Mouse (Mus musculus) intestine, postnatal 0 days (tissue): Measurements from ENCODE around the gene Sntb2. TPM values are rescaled to one million over a fixed set of nuclear protein-coding genes. Genes with fewer than 3 reads are reported as not detected.

Experiments
- ATAC-seq: fragments of 200-750 bp; cut with Nextera tagmentation; 2 replicates; pipeline ENCODE4 v1.8.0; 2017; ENCODE audit warnings: mild to moderate bottlenecking, moderate TSS enrichment, moderate library complexity
- H3K27ac ChIP-seq: fragments of 300-500 bp; sonication (generic); 2 replicates; pipeline ENCODE4 v1.5.1; 2014; ENCODE audit warnings: mild to moderate bottlenecking, low read depth, low read length, moderate library complexity
- H3K27me3 ChIP-seq: fragments of 300-500 bp; sonication (generic); replicated peaks from 2 replicates; pipeline ENCODE4 v1.6.1; 2014; ENCODE audit warnings: low read length, mixed read lengths; ENCODE audit not compliant: control insufficient read depth, insufficient read depth
- H3K36me3 ChIP-seq: fragments of 300-500 bp; sonication (generic); 2 replicates; pipeline ENCODE4 v1.6.1; 2014; ENCODE audit warnings: mild to moderate bottlenecking, moderate library complexity; ENCODE audit not compliant: control insufficient read depth, insufficient read depth
- H3K4me1 ChIP-seq: fragments of 300-500 bp; sonication (generic); replicated peaks from 2 replicates; pipeline ENCODE4 v1.6.1; 2014; ENCODE audit warnings: antibody characterized with exemption, low read length, mixed read lengths; ENCODE audit not compliant: control insufficient read depth, insufficient read depth
- H3K4me2 ChIP-seq: fragments of 300-500 bp; sonication (generic); replicated peaks from 2 replicates; pipeline ENCODE4 v1.6.1; 2014; ENCODE audit warnings: low read depth, mild to moderate bottlenecking, moderate library complexity
- H3K4me3 ChIP-seq: fragments of 300-500 bp; sonication (generic); 2 replicates; pipeline ENCODE4 v1.5.1; 2014; ENCODE audit warnings: low read depth, low read length
- H3K9ac ChIP-seq: fragments of 300-500 bp; sonication (generic); 2 replicates; pipeline ENCODE4 v1.6.1; 2014; ENCODE audit warnings: mild to moderate bottlenecking, low read depth, low read length
- H3K9me3 ChIP-seq: fragments of 300-500 bp; sonication (generic); 2 replicates; pipeline ENCODE4 v1.6.1; 2016; ENCODE audit warnings: mixed run types; ENCODE audit not compliant: control insufficient read depth
- CTCF ChIP-seq: sonication (generic); IDR thresholded peaks from 2 replicates; pipeline ENCODE4 v1.5.1; 2016; ENCODE audit warnings: low read depth, mild to moderate bottlenecking, control low read depth, antibody characterized with exemption, moderate library complexity
- WGBS: fragments of 180-500 bp; shearing (Covaris S2); extraction: QIAGEN DNeasy Blood & Tissue Kit; methylation state at CpG from one replicate; pipeline ENCODE4 v1.1.7; 2014; 5-methylcytosine and 5-hydroxymethylcytosine counted together
- polyA plus RNA-seq: library from polyadenylated mRNA; unstranded; fragments of >200 nt; fragmentation: Nextera tagmentation; extraction: Ambion mirVana; gene quantifications from 2 replicates; pipeline ENCODE4 v1.2.1, GENCODE M21; 2015

Sntb2 gene
- polyA plus RNA-seq, 1 experiment from 2014 or later, result 8.3 TPM

GRCm38 (mm10) chr8:106943874-106944418, 8.4 kb downstream of the Sntb2 start:
- Histone ChIP-seq H3K4me2 (no peak overlapping the region), H3K4me3 (no peak overlapping the region), H3K9me3 (no peaks in the 10 kb centered on the region), H3K27ac (no peak overlapping the region), H3K27me3 (no peaks in the 10 kb centered on the region), H3K9ac (no peak overlapping the region), H3K4me1 (no peaks in the 10 kb centered on the region), H3K36me3 (no peaks in the 10 kb centered on the region)
- WGBS, result 82% methylated on average over 3 of the region's 3 CpGs
- no peak for ATAC-seq
- TF ChIP-seq CTCF, result no peak

GRCm38 (mm10) chr8:106944756-106945155, 9.2 kb downstream of the Sntb2 start:
- no peak overlapping the region for H3K9ac ChIP-seq
- H3K27me3 ChIP-seq, result no peaks in the 10 kb centered on the region
- H3K4me3 ChIP-seq, result no peak overlapping the region
- WGBS, result 57% methylated on average over 3 of the region's 3 CpGs
- H3K4me2 ChIP-seq, result no peak overlapping the region
- no peak for ATAC-seq
- H3K36me3 ChIP-seq, result no peaks in the 10 kb centered on the region
- H3K4me1 ChIP-seq, result no peaks in the 10 kb centered on the region
- H3K27ac ChIP-seq, result no peak overlapping the region
- TF ChIP-seq CTCF, result no peak
- H3K9me3 ChIP-seq, result no peaks in the 10 kb centered on the region

GRCm38 (mm10) chr8:106948678-106949243, 13.2 kb downstream of the Sntb2 start:
- no peak overlapping the region for H3K4me3 ChIP-seq
- no peaks in the 10 kb centered on the region for H3K36me3 ChIP-seq
- no peaks in the 10 kb centered on the region for H3K4me1 ChIP-seq
- no peak for ATAC-seq
- 87% methylated on average over 3 of the region's 3 CpGs for WGBS
- no peaks in the 10 kb centered on the region for H3K27me3 ChIP-seq
- no peak overlapping the region for H3K4me2 ChIP-seq
- H3K27ac ChIP-seq, result no peak overlapping the region
- no peak for TF ChIP-seq CTCF
- no peak overlapping the region for H3K9ac ChIP-seq
- H3K9me3 ChIP-seq, result no peaks in the 10 kb centered on the region

GRCm38 (mm10) chr8:106951707-106952106, 16.2 kb downstream of the Sntb2 start:
- Histone ChIP-seq H3K4me3 (no peak overlapping the region), H3K4me2 (no peak overlapping the region), H3K4me1 (no peaks in the 10 kb centered on the region), H3K27ac (no peak overlapping the region), H3K9me3 (no peaks in the 10 kb centered on the region), H3K36me3 (no peaks in the 10 kb centered on the region), H3K27me3 (no peaks in the 10 kb centered on the region), H3K9ac (no peak overlapping the region)
- ATAC-seq, result no peak
- no peak for TF ChIP-seq CTCF
- WGBS, result 60% methylated on average over 4 of the region's 4 CpGs

GRCm38 (mm10) chr8:106953571-106953970, 18.0 kb downstream of the Sntb2 start:
- no peak for TF ChIP-seq CTCF
- H3K9me3 ChIP-seq, result no peaks in the 10 kb centered on the region
- H3K27me3 ChIP-seq, result no peaks in the 10 kb centered on the region
- no peaks in the 10 kb centered on the region for H3K4me1 ChIP-seq
- WGBS, result 55% methylated on average over 4 of the region's 4 CpGs
- no peak for ATAC-seq
- no peak overlapping the region for H3K9ac ChIP-seq
- no peak overlapping the region for H3K4me3 ChIP-seq
- no peaks in the 10 kb centered on the region for H3K36me3 ChIP-seq
- H3K27ac ChIP-seq, result no peak overlapping the region
- H3K4me2 ChIP-seq, result no peak overlapping the region

- no peaks in the 10 kb centered on the region for H3K4me1 ChIP-seq
- ATAC-seq, result no peak
- H3K9me3 ChIP-seq, result no peaks in the 10 kb centered on the region
- H3K27ac ChIP-seq, result no peak overlapping the region
- no peak overlapping the region for H3K9ac ChIP-seq
- no peak overlapping the region for H3K4me3 ChIP-seq
- 89% methylated on average over 3 of the region's 3 CpGs for WGBS
- no peak overlapping the region for H3K4me2 ChIP-seq
- no peaks in the 10 kb centered on the region for H3K27me3 ChIP-seq
- no peak for TF ChIP-seq CTCF
- H3K36me3 ChIP-seq, result no peaks in the 10 kb centered on the region
These were observed 21.5 kb downstream of the Sntb2 start for GRCm38 (mm10) chr8:106957086-106957485.
